Mouse (Mus musculus): Measurements from ENCODE around the gene Ddit4. TPM values are rescaled to one million over a fixed set of nuclear protein-coding genes. Genes with fewer than 3 reads are reported as not detected.
A peak's percentile ranks its signal among the peaks of the same experiment; 100 is the strongest.

The Ddit4 gene
- polyA plus RNA-seq, 1 experiment from 2014 or later: 77.1 TPM

GRCm38 (mm10) chr10:59956681-59957080 lies 5.0 kb upstream of the Ddit4 start:
- no peak overlapping the region for H3K4me3 ChIP-seq
- H3K9ac ChIP-seq: no peak overlapping the region
- WGBS: 55% methylated on average over 5 of the region's 5 CpGs
- H3K27ac ChIP-seq: peak overlapping the region; percentile 64
- H3K27me3 ChIP-seq: no peaks in the 10 kb centered on the region
- no peaks in the 10 kb centered on the region for H3K9me3 ChIP-seq
- no peak for ATAC-seq (ENCODE audit: insufficient number of reproducible peaks, low FRiP score, low TSS enrichment, low read depth)
- no peak overlapping the region for H3K4me2 ChIP-seq
- no peaks in the 10 kb centered on the region for H3K36me3 ChIP-seq
- H3K4me1 ChIP-seq: peaks cover 40% of the 10 kb centered on the region

- Histone ChIP-seq H3K4me1 (peaks cover 55% of the 10 kb centered on the region), H3K4me2 (no peak overlapping the region), H3K27me3 (no peaks in the 10 kb centered on the region), H3K36me3 (no peaks in the 10 kb centered on the region), H3K9me3 (no peaks in the 10 kb centered on the region), H3K9ac (no peak overlapping the region), H3K4me3 (no peak overlapping the region), H3K27ac (no peak overlapping the region)
- ATAC-seq (ENCODE audit: insufficient number of reproducible peaks, low FRiP score, low TSS enrichment, low read depth): no peak
- WGBS: 15% methylated on average over 7 of the region's 7 CpGs
Observed at GRCm38 (mm10) chr10:59953564-59954039, 2.0 kb upstream of the Ddit4 start.

- peaks cover 55% of the 10 kb centered on the region for H3K4me1 ChIP-seq
- peak overlapping the region; percentile 85 for H3K4me2 ChIP-seq
- H3K27ac ChIP-seq: peak overlapping the region; percentile 96
- H3K27me3 ChIP-seq: no peaks in the 10 kb centered on the region
- peak overlapping the region; percentile 91 for H3K4me3 ChIP-seq
- H3K9ac ChIP-seq: peak overlapping the region; percentile 58; the same call in 1 of the 2 replicates
- no peak for ATAC-seq (ENCODE audit: insufficient number of reproducible peaks, low FRiP score, low TSS enrichment, low read depth)
- H3K9me3 ChIP-seq: no peaks in the 10 kb centered on the region
- no peaks in the 10 kb centered on the region for H3K36me3 ChIP-seq
- WGBS: 22% methylated on average over 16 of the region's 16 CpGs
Observed at GRCm38 (mm10) chr10:59952781-59953563, 1.3 kb upstream of the Ddit4 start.

- peak overlapping the region; percentile 85 for H3K4me2 ChIP-seq
- H3K36me3 ChIP-seq: no peaks in the 10 kb centered on the region
- H3K27me3 ChIP-seq: no peaks in the 10 kb centered on the region
- peak overlapping the region; percentile 96 for H3K27ac ChIP-seq
- under 1% methylated on average over 31 of the region's 31 CpGs for WGBS
- peak overlapping the region; percentile 58 for H3K9ac ChIP-seq
- H3K9me3 ChIP-seq: no peaks in the 10 kb centered on the region
- no peak for ATAC-seq (ENCODE audit: insufficient number of reproducible peaks, low FRiP score, low TSS enrichment, low read depth)
- H3K4me3 ChIP-seq: peak overlapping the region; percentile 91
- peaks cover 49% of the 10 kb centered on the region for H3K4me1 ChIP-seq
Observed at GRCm38 (mm10) chr10:59952152-59952780, 632 bp upstream of the Ddit4 start.

GRCm38 (mm10) chr10:59950716-59951191 lies 880 bp downstream of the Ddit4 start:
- Histone ChIP-seq H3K9me3 (no peaks in the 10 kb centered on the region), H3K36me3 (no peaks in the 10 kb centered on the region), H3K27ac (peak overlapping the region; percentile 96), H3K27me3 (no peaks in the 10 kb centered on the region), H3K4me3 (peak overlapping the region; percentile 91), H3K4me2 (peak overlapping the region; percentile 85), H3K4me1 (peaks cover 40% of the 10 kb centered on the region), H3K9ac (peak overlapping the region; percentile 98)
- no peak for ATAC-seq (ENCODE audit: insufficient number of reproducible peaks, low FRiP score, low TSS enrichment, low read depth)
- WGBS: under 1% methylated on average over 23 of the region's 23 CpGs

- H3K27ac ChIP-seq: peak overlapping the region; percentile 96
- no peak for ATAC-seq (ENCODE audit: insufficient number of reproducible peaks, low FRiP score, low TSS enrichment, low read depth)
- H3K27me3 ChIP-seq: no peaks in the 10 kb centered on the region
- H3K9ac ChIP-seq: peak overlapping the region; percentile 98
- peak overlapping the region; percentile 91 for H3K4me3 ChIP-seq
- no peaks in the 10 kb centered on the region for H3K36me3 ChIP-seq
- peak overlapping the region; percentile 85 for H3K4me2 ChIP-seq
- WGBS: 30% methylated on average over 15 of the region's 15 CpGs
- no peaks in the 10 kb centered on the region for H3K9me3 ChIP-seq
- H3K4me1 ChIP-seq: peaks cover 40% of the 10 kb centered on the region
Observed at GRCm38 (mm10) chr10:59949783-59950605, 1.6 kb downstream of the Ddit4 start.

- H3K9me3 ChIP-seq: no peaks in the 10 kb centered on the region
- peak overlapping the region; percentile 85 for H3K4me2 ChIP-seq
- whole genome bisulfite sequencing: 56% methylated on average over 1 of the region's 1 CpGs
- H3K27ac ChIP-seq: peak overlapping the region; percentile 96; the same call in 1 of the 2 replicates
- H3K4me3 ChIP-seq: peak overlapping the region; percentile 91
- no peak overlapping the region for H3K9ac ChIP-seq
- no peaks in the 10 kb centered on the region for H3K27me3 ChIP-seq
- ATAC-seq (ENCODE audit: insufficient number of reproducible peaks, low FRiP score, low TSS enrichment, low read depth): no peak
- no peaks in the 10 kb centered on the region for H3K36me3 ChIP-seq
- H3K4me1 ChIP-seq: peaks cover 40% of the 10 kb centered on the region
Observed at GRCm38 (mm10) chr10:59949255-59949648, 2.4 kb downstream of the Ddit4 start.

- H3K27ac ChIP-seq: peak overlapping the region; percentile 96
- no peaks in the 10 kb centered on the region for H3K36me3 ChIP-seq
- ATAC-seq (ENCODE audit: insufficient number of reproducible peaks, low FRiP score, low TSS enrichment, low read depth): no peak
- H3K4me3 ChIP-seq: peak overlapping the region; percentile 91; the same call in 1 of the 2 replicates
- H3K9ac ChIP-seq: no peak overlapping the region
- peaks cover 43% of the 10 kb centered on the region for H3K4me1 ChIP-seq
- peak overlapping the region; percentile 85 for H3K4me2 ChIP-seq
- no peaks in the 10 kb centered on the region for H3K9me3 ChIP-seq
- 35% methylated on average over 6 of the region's 6 CpGs for WGBS
- no peaks in the 10 kb centered on the region for H3K27me3 ChIP-seq
Observed at GRCm38 (mm10) chr10:59948363-59949254, 3.0 kb downstream of the Ddit4 start.

- Histone ChIP-seq H3K27ac (peak overlapping the region; percentile 96; the same call in 1 of the 2 replicates), H3K36me3 (no peaks in the 10 kb centered on the region), H3K4me3 (no peak overlapping the region), H3K9ac (no peak overlapping the region), H3K4me1 (peaks cover 45% of the 10 kb centered on the region), H3K27me3 (no peaks in the 10 kb centered on the region), H3K4me2 (no peak overlapping the region), H3K9me3 (no peaks in the 10 kb centered on the region)
- 62% methylated on average over 7 of the region's 7 CpGs for WGBS
- no peak for ATAC-seq (ENCODE audit: insufficient number of reproducible peaks, low FRiP score, low TSS enrichment, low read depth)
Observed at GRCm38 (mm10) chr10:59947296-59948073, 4.1 kb downstream of the Ddit4 start.

- no peaks in the 10 kb centered on the region for H3K27me3 ChIP-seq
- ATAC-seq (ENCODE audit: insufficient number of reproducible peaks, low FRiP score, low TSS enrichment, low read depth): no peak
- 73% methylated on average over 5 of the region's 5 CpGs for WGBS
Observed at GRCm38 (mm10) chr10:59946362-59946761, 5.3 kb downstream of the Ddit4 start.

More at GRCm38 (mm10) chr10:59946362-59946761, 5.3 kb downstream of the Ddit4 start:
- H3K9ac ChIP-seq: no peak overlapping the region
- H3K4me1 ChIP-seq: peaks cover 45% of the 10 kb centered on the region
- H3K9me3 ChIP-seq: no peaks in the 10 kb centered on the region
- H3K4me3 ChIP-seq: no peak overlapping the region
- H3K36me3 ChIP-seq: no peaks in the 10 kb centered on the region
- no peak overlapping the region for H3K4me2 ChIP-seq
- H3K27ac ChIP-seq: no peak overlapping the region
